Mouse (Mus musculus) lung, adult 2 months (tissue): ENCODE measurements at regions not wholly inside any gene's neighbourhood (a gene's known extent, or its start where the extent isn't known, plus 50 kb on each side); places are given as distances from the start of the nearest gene placed in this dataset.

ENCODE experiments used
- CTCF ChIP-seq: fragments of 200-500 bp; IDR thresholded peaks from 2 replicates; pipeline ENCODE4 v1.5.1; 2011; ENCODE audit warnings: mild to moderate bottlenecking, low read length, control low read depth; ENCODE audit not compliant: insufficient read depth
- POLR2A ChIP-seq: fragments of 200-500 bp; IDR thresholded peaks from 2 replicates; pipeline ENCODE4 v1.6.1; 2011; ENCODE audit warnings: low read depth, mild to moderate bottlenecking, control low read depth, low read length, borderline replicate concordance; ENCODE audit errors: extremely low read depth

DNA sequence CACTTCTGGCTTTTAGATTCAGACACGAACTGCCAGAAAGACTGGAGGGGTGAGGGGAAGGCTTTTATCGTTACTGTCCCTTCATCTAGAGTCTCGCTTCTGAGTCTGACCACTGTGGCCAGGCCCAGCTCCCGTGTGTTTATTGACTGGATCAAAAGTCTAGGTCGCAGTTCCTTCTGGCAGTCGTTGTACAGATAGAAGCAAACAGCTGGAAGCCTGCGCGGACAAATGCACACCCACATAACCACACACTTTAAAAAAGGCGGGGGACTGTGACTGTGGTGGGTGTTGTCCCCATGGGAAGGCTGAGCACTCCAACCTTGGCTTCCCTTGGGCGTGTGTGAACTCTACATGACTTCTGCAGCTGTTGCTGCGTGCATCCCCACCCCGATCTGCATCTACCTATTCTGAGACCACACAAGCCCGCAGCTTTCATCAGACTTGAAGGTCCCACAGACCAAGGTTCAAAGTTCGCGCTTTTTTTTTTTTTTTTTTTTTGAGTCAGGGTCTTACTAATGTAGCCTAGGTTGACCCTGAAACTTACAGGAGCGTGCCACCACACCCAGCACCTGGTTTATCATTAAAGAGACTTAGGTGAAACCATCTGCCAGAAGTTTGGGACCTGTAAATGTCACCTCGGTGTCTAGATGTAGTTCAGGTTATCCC lies 54.5 kb upstream of the Hes1 start:
- no peak for TF ChIP-seq CTCF
- no peak for TF ChIP-seq POLR2A
